ENCODE assay signal across 15 mouse cellular contexts in genomic region chr11:32266194-32266593, GRCm38 (mm10). TPM values are rescaled to one million over a fixed set of nuclear protein-coding genes. Genes with fewer than 3 reads are reported as not detected.
DNase-seq lines count a peak whose midpoint lies in the region; ATAC-seq and TF ChIP-seq lines count a peak whose summit lies in the region.
"Had no signal": no experiment of that assay in that cellular context is flagged by ENCODE, and none has a peak within 500 bp of the region (broad histone marks: within the 10 kb centered on the region; RNA-seq: fewer than 3 reads in every experiment).

No protein-coding gene starts in this region.

- 88% methylated on average over 6 of the region's 6 CpGs for WGBS in heart, embryonic 13.5 days
- WGBS in spleen, adult 2 months = 92% methylated on average over 6 of the region's 6 CpGs
- WGBS in limb, embryonic 13.5 days = 88% methylated on average over 6 of the region's 6 CpGs

- H3K27me3 ChIP-seq in heart, embryonic 13.5 days (replicated peaks) = no peaks in the 10 kb centered on the region
- no peaks in the 10 kb centered on the region for H3K27me3 ChIP-seq in spleen, adult 2 months (ENCODE audit: control insufficient read depth, insufficient read depth, low read length)
- no peaks in the 10 kb centered on the region for H3K27me3 ChIP-seq in limb, embryonic 13.5 days
- H3K27me3 ChIP-seq: hindbrain, embryonic 12.5 days had no signal

- no peak for DNase-seq in heart, postnatal 25 days (ENCODE audit: low spot score)
- DNase-seq in spleen, adult 2 months (ENCODE audit: low read depth in 1 of 2, low spot score in 2 of 2) = no peak
- no peak for DNase-seq in spleen, adult 18-20 months
- no peak for DNase-seq in c-Kit-positive CD71-positive TER-119-positive erythroid progenitor cells, embryonic 14.5 days (ENCODE audit: low spot score)
- DNase-seq in Muller cell, postnatal 12 days (ENCODE audit: inconsistent ontology term) = no peak
- DNase-seq: adrenal gland, adult 8-10 months; cerebellum, postnatal 25 days; kidney, adult 2 months; left cerebral cortex, postnatal 4 days; right cerebral cortex, postnatal 14 days; thymus, postnatal 25 days had no signal

- TF ChIP-seq POLR2A in spleen, adult 2 months (IDR thresholded peaks at IDR 0.05; ENCODE audit: low read depth, low read length) = no peak

- no peak for ATAC-seq in heart, embryonic 13.5 days (ENCODE audit: extremely low read depth, insufficient number of reproducible peaks, low FRiP score, low TSS enrichment)
- ATAC-seq in limb, embryonic 13.5 days (ENCODE audit: low FRiP score, low read depth) = no peak

- TF ChIP-seq CTCF in spleen, adult 2 months (IDR thresholded peaks at IDR 0.05; ENCODE audit: extremely low read depth, insufficient read depth, insufficient read length, insufficient replicate concordance) = no peak

- H3K4me2 ChIP-seq in heart, embryonic 13.5 days = peak overlapping the region; percentile 42
- H3K4me2 ChIP-seq in limb, embryonic 13.5 days (replicated peaks) = peak overlapping the region; percentile 9; the same call in 1 of the 2 replicates

- H3K9me3 ChIP-seq in heart, embryonic 13.5 days = no peaks in the 10 kb centered on the region
- no peaks in the 10 kb centered on the region for H3K9me3 ChIP-seq in limb, embryonic 13.5 days
- H3K9me3 ChIP-seq: hindbrain, embryonic 12.5 days had no signal

- H3K9ac ChIP-seq in heart, embryonic 13.5 days = peak overlapping the region; percentile 55
- 0 out of 2 replicates have a peak overlapping the region, but pooled peaks have one; percentile 1 for H3K9ac ChIP-seq in limb, embryonic 13.5 days

- peak overlapping the region; percentile 53; the same call in 1 of the 2 replicates for H3K27ac ChIP-seq in heart, embryonic 13.5 days (replicated peaks)
- H3K27ac ChIP-seq in spleen, adult 2 months (ENCODE audit: insufficient read depth, low read length) = peak overlapping the region; percentile 23; the same call in 1 of the 2 replicates
- peak overlapping the region; percentile 40; the same call in 1 of the 2 replicates for H3K27ac ChIP-seq in limb, embryonic 13.5 days

- intact Hi-C loops in heart, postnatal 25 days (cut with DNase I) = no loop called here

- H3K36me3 ChIP-seq in heart, embryonic 13.5 days = peaks cover 14% of the 10 kb centered on the region; the same call in 1 of the 2 replicates
- peaks cover 5% of the 10 kb centered on the region for H3K36me3 ChIP-seq in spleen, adult 2 months (ENCODE audit: control insufficient read depth, insufficient read depth, low read length)
- peaks cover 12% of the 10 kb centered on the region; the same call in 1 of the 2 replicates for H3K36me3 ChIP-seq in limb, embryonic 13.5 days

- H3K4me3 ChIP-seq in heart, embryonic 13.5 days = 0 out of 2 replicates have a peak overlapping the region, but pooled peaks have one; percentile 6
- H3K4me3 ChIP-seq in spleen, adult 2 months (ENCODE audit: extremely low read depth, insufficient read depth, insufficient read length) = no peak overlapping the region
- H3K4me3 ChIP-seq in limb, embryonic 13.5 days = no peak overlapping the region

- peaks cover 38% of the 10 kb centered on the region for H3K4me1 ChIP-seq in heart, embryonic 13.5 days
- H3K4me1 ChIP-seq in spleen, adult 2 months (ENCODE audit: control insufficient read depth, insufficient read depth, insufficient read length) = 0 out of 2 replicates have a peak, but pooled peaks cover 2% of the 10 kb centered on the region
- H3K4me1 ChIP-seq in limb, embryonic 13.5 days = peaks cover 16% of the 10 kb centered on the region

RNA-seq across cellular contexts. Expression of gene Nprl3, which starts 1.3 kb away (rescaled TPM):
- 33.4 and 34.9 TPM in 2 replicates for polyA plus RNA-seq in heart, embryonic 13.5 days (2015; fragmentation: Nextera tagmentation; extraction: Ambion mirVana)
- total RNA-seq in heart, postnatal 25 days (2021) = 10 to 100 TPM; 26.8 to 29.8 TPM
- 76.9 and 87.3 TPM in 2 replicates for polyA plus RNA-seq in spleen, adult 2 months (2012; rRNA removed)
- 46.0 and 47.0 TPM in 2 replicates for polyA plus RNA-seq in limb, embryonic 13.5 days (2015; fragmentation: Nextera tagmentation; extraction: Ambion mirVana)

RNA-seq across cellular contexts. Expression of gene Hba-x, which starts 10.0 kb away (rescaled TPM):
- 2,385 and 4,851 TPM in 2 replicates for polyA plus RNA-seq in heart, embryonic 13.5 days (2015; fragmentation: Nextera tagmentation; extraction: Ambion mirVana)
- total RNA-seq in heart, postnatal 25 days (2021) = not detected
- polyA plus RNA-seq in spleen, adult 2 months (2012; rRNA removed) = 0.21 TPM in 1 of 2 replicates, not detected in the other
- polyA plus RNA-seq in limb, embryonic 13.5 days (2015; fragmentation: Nextera tagmentation; extraction: Ambion mirVana) = 595 and 644 TPM in 2 replicates
- total RNA-seq: adrenal gland, adult 8-10 months; layer of hippocampus, adult 8-10 months; left cerebral cortex, postnatal 4 days had no signal
- polyA plus RNA-seq: kidney, adult 2 months had no signal

RNA-seq across cellular contexts. Expression of gene Hba-a1, which starts 17.1 kb away (rescaled TPM):
- 17,648 and 28,254 TPM in 2 replicates for polyA plus RNA-seq in heart, embryonic 13.5 days (2015; fragmentation: Nextera tagmentation; extraction: Ambion mirVana)
- total RNA-seq in heart, postnatal 25 days (2021) = over 10,000 TPM in 1 of 2 experiments, 1,000 to 10,000 TPM in 1; 9,129 to 20,531 TPM
- 52,565 and 79,309 TPM in 2 replicates for polyA plus RNA-seq in spleen, adult 2 months (2012; rRNA removed)
- polyA plus RNA-seq in limb, embryonic 13.5 days (2015; fragmentation: Nextera tagmentation; extraction: Ambion mirVana) = 4,235 and 4,311 TPM in 2 replicates

RNA-seq across cellular contexts. Expression of gene Hbq1b, which starts 20.6 kb away (rescaled TPM):
- 9.6 and 10.0 TPM in 2 replicates for polyA plus RNA-seq in heart, embryonic 13.5 days (2015; fragmentation: Nextera tagmentation; extraction: Ambion mirVana)
- total RNA-seq in heart, postnatal 25 days (2021) = 1 to 10 TPM in 1 of 2 experiments, under 1 TPM in 1; 0.70 to 1.9 TPM
- 51.0 and 62.0 TPM in 2 replicates for polyA plus RNA-seq in spleen, adult 2 months (2012; rRNA removed)
- polyA plus RNA-seq in limb, embryonic 13.5 days (2015; fragmentation: Nextera tagmentation; extraction: Ambion mirVana) = 1.8 and 3.2 TPM in 2 replicates
- total RNA-seq: adrenal gland, adult 8-10 months had no signal

RNA-seq across cellular contexts. Expression of gene Hba-a2, which starts 30.1 kb away (rescaled TPM):
- 42,363 and 67,294 TPM in 2 replicates for polyA plus RNA-seq in heart, embryonic 13.5 days (2015; fragmentation: Nextera tagmentation; extraction: Ambion mirVana)
- total RNA-seq in heart, postnatal 25 days (2021) = over 10,000 TPM in 1 of 2 experiments, 1,000 to 10,000 TPM in 1; 8,713 to 18,074 TPM
- 85,032 and 127,038 TPM in 2 replicates for polyA plus RNA-seq in spleen, adult 2 months (2012; rRNA removed)
- polyA plus RNA-seq in limb, embryonic 13.5 days (2015; fragmentation: Nextera tagmentation; extraction: Ambion mirVana) = 10,014 and 10,405 TPM in 2 replicates

Comparison
In these comparisons a context has a peak if more than half of its experiments do, and no peak if none do; other contexts are left out.
1. RNA of gene Hba-x, which starts 10.0 kb away (polyA plus RNA-seq): 2,385 to 4,851 TPM in heart, embryonic 13.5 days and 595 to 644 TPM in limb, embryonic 13.5 days; 0.21 TPM in spleen, adult 2 months; every median in the first group is over 100 times any median in the second.
2. Peak in every context shown above with its lines, with median percentiles within 50 percentile points of each other: H3K27ac ChIP-seq.